Mouse (Mus musculus): ENCODE measurements around the gene Abcd3. TPM values are rescaled to one million over a fixed set of nuclear protein-coding genes. Genes with fewer than 3 reads are reported as not detected.

Gene Abcd3
- total RNA-seq, 2 experiments from 2014 or later: 94.6 to 98.6 TPM

- intact Hi-C loops (cut with DNase I): no loop called here
- DNase-seq: no peak
These were observed 98.6 kb downstream of the Abcd3 start for GRCm38 (mm10) chr3:121716480-121716879.

GRCm38 (mm10) chr3:121715741-121716459 is 99.2 kb downstream of the Abcd3 start:
- DNase-seq: no peak
- intact Hi-C loops (cut with DNase I): no loop called here

- intact Hi-C loops (cut with DNase I): no loop called here
- no peak for DNase-seq
These were observed 99.8 kb downstream of the Abcd3 start for GRCm38 (mm10) chr3:121715336-121715735.

GRCm38 (mm10) chr3:121714461-121714860 is 100.6 kb downstream of the Abcd3 start:
- intact Hi-C loops (cut with DNase I): no loop called here
- no peak for DNase-seq

GRCm38 (mm10) chr3:121713816-121714215 is 101.3 kb downstream of the Abcd3 start:
- DNase-seq: no peak
- intact Hi-C loops (cut with DNase I): no loop called here

GRCm38 (mm10) chr3:121713151-121713701 is 101.9 kb downstream of the Abcd3 start:
- no peak for DNase-seq
- intact Hi-C loops (cut with DNase I): no loop called here

GRCm38 (mm10) chr3:121712222-121712621 is 102.9 kb downstream of the Abcd3 start:
- DNase-seq: no peak
- intact Hi-C loops (cut with DNase I): no loop called here

- intact Hi-C loops (cut with DNase I): no loop called here
- DNase-seq: no peak
These were observed 104.1 kb downstream of the Abcd3 start for GRCm38 (mm10) chr3:121710894-121711531.

Other genes starting within 250 kb of the Abcd3 start
- not detected for gene 4930432M17Rik, start 144.5 kb downstream of the Abcd3 start, total RNA-seq (2021)
- gene F3, start 91.8 kb downstream of the Abcd3 start, total RNA-seq (2021): 10 to 100 TPM; 23.7 to 30.5 TPM
- gene Arhgap29, start 137.2 kb upstream of the Abcd3 start, total RNA-seq (2021): 10 to 100 TPM; 53.9 to 54.3 TPM
- 1 to 10 TPM; 1.9 to 2.0 TPM for gene Abca4, start 229.1 kb upstream of the Abcd3 start, total RNA-seq (2021)

Measured in heart, postnatal 36 days (tissue).